Mouse (Mus musculus) Patski (cell line): ENCODE measurements around the gene Gm11627. TPM values are rescaled to one million over a fixed set of nuclear protein-coding genes. Genes with fewer than 3 reads are reported as not detected.

Experiments
- ATAC-seq: fragments of 100-300 bp; one replicate; pipeline ENCODE4 v1.8.0; 2021
- CTCF ChIA-PET: fragments of 350-600 bp; sonication (Branson Sonifier 250); formaldehyde crosslinking; loops from one replicate; lab custom pipeline; 2022; ENCODE audit warnings: inconsistent platforms; lab: Charles Lee
- POLR2A ChIA-PET: fragments of 350-600 bp; sonication (Branson Sonifier 250); formaldehyde crosslinking; loops from one replicate; lab custom pipeline; 2022; ENCODE audit warnings: antibody characterized with exemption, inconsistent platforms; lab: Charles Lee
- DNase-seq: peaks from one replicate; pipeline ENCODE4 v3.0.0-alpha.2; 2011; ENCODE audit warnings: low read depth, low spot score
- H3K27me3 ChIP-seq: fragments of 371-371 bp; one replicate; pipeline ENCODE4 v1.5.1; 2021
- CTCF ChIP-seq: fragments of 100-300 bp; IDR thresholded peaks from one replicate; pipeline ENCODE4 v1.5.1; 2021
- in situ Hi-C: fragments of 300-500 bp; cut with MboI; formaldehyde crosslinking; loops from 3 replicates; pipeline ENCODE4 v1.11.1; 2018; ENCODE audit warnings: low pct_unique_long_range_greater_than_20kb, mixed read lengths
- polyA plus RNA-seq: library from polyadenylated mRNA; unstranded; gene quantifications from one replicate; pipeline ENCODE4 v1.2.3, GENCODE M21; 2021

The Gm11627 gene
- not detected for polyA plus RNA-seq

GRCm38 (mm10) chr11:102579165-102580033 is at the start of gene Gm11627:
TSS of gene Gm11627 (minus strand) at chr11:102579461.
- H3K27me3 ChIP-seq = no peaks in the 10 kb centered on the region
- ChIA-PET CTCF (interaction anchor here (1.5 kb wide), 1 partner anchor 10 kb away, joined by 6 read pairs; no protein-coding TSS in a partner anchor), POLR2A (no interaction called here)
- no peak for DNase-seq
- ATAC-seq = no peak
- TF ChIP-seq CTCF = no peak
- in situ Hi-C loops = loop anchor here (5.0 kb wide), 1 partner anchor 68 kb away; no protein-coding TSS in a partner anchor

- in situ Hi-C loops = no loop called here
- DNase-seq (no peak), ATAC-seq (no peak)
- ChIA-PET CTCF (interaction anchor here (1.1 to 1.3 kb wide), 2 partner anchors 15 to 22 kb away, joined by 3 read pairs; no protein-coding TSS in a partner anchor), POLR2A (interaction anchor here (1.6 kb wide), 1 partner anchor 24 kb away, joined by 6 read pairs; the partner anchor contains the start of gene Fzd2)
- no peaks in the 10 kb centered on the region for H3K27me3 ChIP-seq
- TF ChIP-seq CTCF = no peak
Measured at GRCm38 (mm10) chr11:102628529-102628928, 49.3 kb upstream of the Gm11627 start.

GRCm38 (mm10) chr11:102627171-102627931 is 48.1 kb upstream of the Gm11627 start:
- POLR2A ChIA-PET = interaction anchor here (1.6 kb wide), 1 partner anchor 23 kb away, joined by 6 read pairs; the partner anchor contains the start of gene Fzd2
- ATAC-seq = no peak
- no peak for TF ChIP-seq CTCF
- in situ Hi-C loops = no loop called here
- CTCF ChIA-PET = interaction anchor here (0.5 to 1.8 kb wide), 5 partner anchors 9 to 50 kb away, joined by 3 to 4 read pairs (median 3); no protein-coding TSS in a partner anchor
- DNase-seq = no peak
- no peaks in the 10 kb centered on the region for H3K27me3 ChIP-seq

GRCm38 (mm10) chr11:102624888-102625407 is 45.7 kb upstream of the Gm11627 start:
- in situ Hi-C loops = no loop called here
- ChIA-PET CTCF (interaction anchor here (0.9 kb wide), 1 partner anchor 26 kb away, joined by 3 read pairs; no protein-coding TSS in a partner anchor), POLR2A (interaction anchor here (0.9 kb wide), 2 partner anchors 20 to 407 kb away, joined by 3 to 5 read pairs; no protein-coding TSS in a partner anchor)
- ATAC-seq (no peak), DNase-seq (no peak)
- H3K27me3 ChIP-seq = no peaks in the 10 kb centered on the region
- TF ChIP-seq CTCF = no peak

- no peak for TF ChIP-seq CTCF
- H3K27me3 ChIP-seq = no peaks in the 10 kb centered on the region
- ChIA-PET POLR2A (interaction anchor here (0.6 to 0.9 kb wide), 2 partner anchors 16 to 21 kb away, joined by 3 read pairs; no protein-coding TSS in a partner anchor), CTCF (interaction anchor here (0.9 kb wide), 1 partner anchor 25 kb away, joined by 3 read pairs; no protein-coding TSS in a partner anchor)
- in situ Hi-C loops = no loop called here
- ATAC-seq (no peak), DNase-seq (no peak)
Measured at GRCm38 (mm10) chr11:102623876-102624789, 44.9 kb upstream of the Gm11627 start.

GRCm38 (mm10) chr11:102619449-102619848 is 40.2 kb upstream of the Gm11627 start:
- H3K27me3 ChIP-seq = no peaks in the 10 kb centered on the region
- in situ Hi-C loops = no loop called here
- CTCF ChIA-PET = interaction anchor here (0.6 to 1.1 kb wide), 3 partner anchors 18 to 55 kb away, joined by 3 read pairs; no protein-coding TSS in a partner anchor
- POLR2A ChIA-PET = no interaction called here
- ATAC-seq = no peak
- no peak for DNase-seq
- no peak for TF ChIP-seq CTCF

- ChIA-PET CTCF (no interaction called here), POLR2A (no interaction called here)
- ATAC-seq (no peak), DNase-seq (no peak)
- no peak for TF ChIP-seq CTCF
- in situ Hi-C loops = no loop called here
- H3K27me3 ChIP-seq = no peaks in the 10 kb centered on the region
Measured at GRCm38 (mm10) chr11:102611317-102611705, 32.0 kb upstream of the Gm11627 start.

- CTCF ChIA-PET = interaction anchor here (1.0 kb wide), 1 partner anchor 36 kb away, joined by 3 read pairs; no protein-coding TSS in a partner anchor
- in situ Hi-C loops = no loop called here
Measured at GRCm38 (mm10) chr11:102610675-102611316, 31.5 kb upstream of the Gm11627 start.

GRCm38 (mm10) chr11:102610260-102610659 is 31.0 kb upstream of the Gm11627 start:
- no peak for TF ChIP-seq CTCF
- ChIA-PET POLR2A (no interaction called here), CTCF (interaction anchor here (1.0 kb wide), 1 partner anchor 37 kb away, joined by 3 read pairs; no protein-coding TSS in a partner anchor)
- in situ Hi-C loops = no loop called here
- ATAC-seq = no peak
- H3K27me3 ChIP-seq = no peaks in the 10 kb centered on the region
- DNase-seq = no peak

More at GRCm38 (mm10) chr11:102610675-102611316, 31.5 kb upstream of the Gm11627 start:
- no peak for ATAC-seq
- POLR2A ChIA-PET = no interaction called here
- H3K27me3 ChIP-seq = no peaks in the 10 kb centered on the region
- no peak for TF ChIP-seq CTCF
- DNase-seq = no peak
